10 mouse cellular contexts compared by ENCODE assay signal in genomic region chr11:82255601-82256000, GRCm38 (mm10). TPM values are rescaled to one million over a fixed set of nuclear protein-coding genes. Genes with fewer than 3 reads are reported as not detected.
DNase-seq lines count a peak whose midpoint lies in the region; ATAC-seq lines count a peak whose summit lies in the region.
"Had no signal": no experiment of that assay in that cellular context is flagged by ENCODE, and none has a peak within 500 bp of the region (broad histone marks: within the 10 kb centered on the region; RNA-seq: fewer than 3 reads in every experiment).

No protein-coding gene starts in this region.

- 44% methylated on average over 4 of the region's 4 CpGs for WGBS in forebrain, embryonic 10.5 days
- WGBS in forebrain, embryonic 13.5 days: 47% methylated on average over 4 of the region's 4 CpGs
- 28% methylated on average over 4 of the region's 4 CpGs for WGBS in neural tube, embryonic 11.5 days

- no peak overlapping the region for H3K27ac ChIP-seq in forebrain, embryonic 10.5 days
- H3K27ac ChIP-seq in forebrain, embryonic 13.5 days: no peak overlapping the region
- no peak overlapping the region for H3K27ac ChIP-seq in neural tube, embryonic 11.5 days (ENCODE audit: low read depth, low read length)
- H3K27ac ChIP-seq: embryonic facial prominence, embryonic 13.5 days had no signal

- DNase-seq in forebrain, embryonic 10.5 days (ENCODE audit: extremely low spot score, low spot score): peak; percentile 18
- DNase-seq in A20 (ENCODE audit: low read depth, low spot score): peak; percentile 17
- DNase-seq in cerebellum, postnatal 10 days: peak; percentile 96 to 97
- peak; percentile 13 for DNase-seq in gastrocnemius, postnatal 25 days
- DNase-seq in left cerebral cortex, adult 11 months (ENCODE audit: low spot score): peak; percentile 26
- DNase-seq in neural tube, embryonic 11.5 days (ENCODE audit: low spot score): peak; percentile 72
- no peak for DNase-seq in thymus, postnatal 25 days

- peaks cover 65% of the 10 kb centered on the region for H3K27me3 ChIP-seq in forebrain, embryonic 10.5 days (ENCODE audit: poor library complexity, severe bottlenecking)
- H3K27me3 ChIP-seq in forebrain, embryonic 13.5 days: 0 out of 2 replicates have a peak, but pooled peaks cover 4% of the 10 kb centered on the region
- H3K27me3 ChIP-seq in neural tube, embryonic 11.5 days (ENCODE audit: control insufficient read depth, insufficient read depth, low read length): no peaks in the 10 kb centered on the region

- H3K4me3 ChIP-seq in forebrain, embryonic 10.5 days: no peak overlapping the region
- H3K4me3 ChIP-seq in forebrain, embryonic 13.5 days: no peak overlapping the region
- no peak overlapping the region for H3K4me3 ChIP-seq in neural tube, embryonic 11.5 days (ENCODE audit: low read depth, low read length)
- H3K4me3 ChIP-seq: embryonic facial prominence, embryonic 13.5 days had no signal

- H3K4me2 ChIP-seq in forebrain, embryonic 13.5 days: no peak overlapping the region
- H3K4me2 ChIP-seq in neural tube, embryonic 11.5 days (ENCODE audit: low read depth): no peak overlapping the region
- H3K4me2 ChIP-seq: embryonic facial prominence, embryonic 13.5 days had no signal

- no peak overlapping the region for H3K9ac ChIP-seq in forebrain, embryonic 13.5 days
- H3K9ac ChIP-seq in neural tube, embryonic 11.5 days (ENCODE audit: low read length): no peak overlapping the region
- H3K9ac ChIP-seq: embryonic facial prominence, embryonic 13.5 days had no signal

- H3K4me1 ChIP-seq in forebrain, embryonic 10.5 days: peaks cover 33% of the 10 kb centered on the region
- peaks cover 55% of the 10 kb centered on the region for H3K4me1 ChIP-seq in forebrain, embryonic 13.5 days
- H3K4me1 ChIP-seq in neural tube, embryonic 11.5 days (ENCODE audit: control insufficient read depth, insufficient read depth, low read length): no peaks in the 10 kb centered on the region
- H3K4me1 ChIP-seq: embryonic facial prominence, embryonic 13.5 days had no signal

- no peaks in the 10 kb centered on the region for H3K9me3 ChIP-seq in forebrain, embryonic 10.5 days
- no peaks in the 10 kb centered on the region for H3K9me3 ChIP-seq in forebrain, embryonic 13.5 days (replicated peaks)
- no peaks in the 10 kb centered on the region for H3K9me3 ChIP-seq in neural tube, embryonic 11.5 days (ENCODE audit: control insufficient read depth, low read length)
- H3K9me3 ChIP-seq: embryonic facial prominence, embryonic 13.5 days had no signal

- ATAC-seq in forebrain, embryonic 13.5 days: no peak
- no peak for ATAC-seq in neural tube, embryonic 11.5 days (ENCODE audit: insufficient read depth, low FRiP score, low TSS enrichment)

- H3K36me3 ChIP-seq in forebrain, embryonic 10.5 days (replicated peaks): no peaks in the 10 kb centered on the region
- H3K36me3 ChIP-seq in forebrain, embryonic 13.5 days (ENCODE audit: poor library complexity, severe bottlenecking): no peaks in the 10 kb centered on the region
- no peaks in the 10 kb centered on the region for H3K36me3 ChIP-seq in neural tube, embryonic 11.5 days (ENCODE audit: control insufficient read depth, insufficient read depth, low read length)
- H3K36me3 ChIP-seq: embryonic facial prominence, embryonic 13.5 days had no signal

RNA-seq across cellular contexts. Expression of gene Ccl1, which starts 49.9 kb away (rescaled TPM):
- not detected in 2 replicates for polyA plus RNA-seq in forebrain, embryonic 10.5 days (2016; fragmentation: Nextera tagmentation; extraction: Ambion mirVana)
- polyA plus RNA-seq in forebrain, embryonic 13.5 days (2015; fragmentation: Nextera tagmentation; extraction: Ambion mirVana): 0.39 TPM in 1 of 2 replicates, not detected in the other
- total RNA-seq in gastrocnemius, postnatal 25 days (2021): not detected
- polyA plus RNA-seq in neural tube, embryonic 11.5 days (2014; fragmentation: Nextera tagmentation; extraction: Ambion mirVana): not detected in 2 replicates
- polyA plus RNA-seq: embryonic facial prominence, embryonic 13.5 days; lung, embryonic 16.5 days had no signal
